Mouse (Mus musculus) megakaryocyte, embryonic 14.5 days (primary cell): ENCODE data around the gene Pnpla2.

Experiments
- FLI1 ChIP-seq: IDR thresholded peaks from 2 replicates; pipeline ENCODE4 v1.6.1; 2012; ENCODE audit warnings: low read length, inconsistent platforms, mixed read lengths
- GATA1 ChIP-seq: IDR thresholded peaks from 3 replicates; pipeline ENCODE4 v1.6.1; 2012; ENCODE audit warnings: mixed read lengths, low read length, inconsistent platforms, borderline replicate concordance

DNA sequence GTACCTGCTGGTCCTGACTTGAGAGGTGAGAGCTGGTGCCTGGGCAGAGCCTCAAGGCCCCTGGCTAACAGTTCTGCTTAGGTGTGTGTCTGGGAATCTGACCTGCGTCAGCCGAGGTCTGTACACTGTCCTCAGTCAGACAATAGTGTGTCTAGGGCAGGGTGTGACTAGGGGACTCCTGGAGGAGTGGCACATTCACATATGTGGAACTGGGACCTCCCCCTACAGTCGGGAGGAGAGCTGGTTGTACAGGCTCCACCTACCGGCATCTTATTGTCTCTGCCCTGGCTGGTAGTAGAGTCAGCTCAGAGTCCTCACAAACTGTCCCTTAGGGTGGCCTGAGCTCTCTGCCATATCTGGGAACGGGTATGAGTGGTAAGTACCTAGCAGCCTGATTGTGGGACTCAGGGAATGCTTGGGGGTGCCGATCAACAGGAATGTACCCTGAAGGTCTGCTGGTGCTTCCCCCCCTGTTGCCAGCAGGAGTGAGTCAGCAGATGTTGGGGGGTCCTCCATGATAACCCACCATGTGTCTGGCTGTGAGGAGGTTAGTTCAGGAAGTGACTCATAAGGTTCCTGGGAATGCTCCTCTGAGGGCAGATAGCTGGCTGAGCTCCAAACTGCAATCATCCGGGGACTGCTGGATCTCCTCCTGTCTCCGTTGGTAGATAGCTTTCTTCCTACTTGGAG is 13.7 kb downstream of the Pnpla2 start:
- TF ChIP-seq GATA1: no peak
- TF ChIP-seq FLI1: no peak
